Mouse (Mus musculus) CH12.LX (cell line): Measurements from ENCODE around the gene Podn. TPM values are rescaled to one million over a fixed set of nuclear protein-coding genes. Genes with fewer than 3 reads are reported as not detected.

ENCODE experiments used
- DNase-seq: peaks from one replicate; pipeline ENCODE4 v3.0.0-alpha.2; 2013; ENCODE audit errors: extremely low read depth
- H3K27ac ChIP-seq: 2 replicates; pipeline ENCODE4 v1.5.1; 2012; ENCODE audit warnings: low read depth, mild to moderate bottlenecking, control low read depth, moderate library complexity; ENCODE audit not compliant: insufficient read depth
- H3K27me3 ChIP-seq: replicated peaks from 2 replicates; pipeline ENCODE3; 2012; ENCODE audit warnings: inconsistent platforms
- H3K36me3 ChIP-seq, 2 experiments: replicated peaks in 1 of 2; 2 replicates each; pipeline versions ENCODE3 to v1.6.1; 2012; ENCODE audit warnings: inconsistent platforms in 1 of 2, low read length in 1 of 2, mild to moderate bottlenecking in 1 of 2, mixed read lengths in 1 of 2, moderate library complexity in 1 of 2; ENCODE audit not compliant: control insufficient read depth in 1 of 2, insufficient read depth in 1 of 2
- H3K4me1 ChIP-seq, 2 experiments: 2 replicates each; pipeline ENCODE4 v1.6.1; 2012; ENCODE audit warnings: inconsistent platforms in 1 of 2, moderate library complexity in 1 of 2; ENCODE audit not compliant: insufficient read depth in 2 of 2, control insufficient read depth in 1 of 2
- H3K4me2 ChIP-seq: 2 replicates; pipeline ENCODE4 v1.6.1; 2012; ENCODE audit warnings: low read depth, mild to moderate bottlenecking, control low read depth; ENCODE audit not compliant: poor library complexity, insufficient read depth, severe bottlenecking
- H3K4me3 ChIP-seq, 3 experiments: fragments of 150-350 bp in 1 of 3; sonication (generic) in 1 of 3; replicated peaks in 1 of 3; 2 replicates each; pipeline versions ENCODE3 to v1.5.1; 2011 to 2012; ENCODE audit warnings: low read depth in 2 of 3, low read length in 2 of 3, mild to moderate bottlenecking in 2 of 3, moderate library complexity in 2 of 3, control low read depth in 1 of 3, improper control_type of control experiment in 1 of 3, inconsistent platforms in 1 of 3, mixed read lengths in 1 of 3; ENCODE audit not compliant: poor library complexity in 1 of 3
- H3K79me2 ChIP-seq: replicated peaks from 2 replicates; pipeline ENCODE4 v1.6.1; 2012; ENCODE audit warnings: mild to moderate bottlenecking, moderate library complexity; ENCODE audit not compliant: control insufficient read depth, poor library complexity, insufficient read depth, severe bottlenecking; ENCODE audit errors: extremely low read depth
- H3K9ac ChIP-seq: 2 replicates; pipeline ENCODE4 v1.6.1; 2012; ENCODE audit warnings: low read depth, mild to moderate bottlenecking, control low read depth, moderate library complexity; ENCODE audit not compliant: insufficient read depth
- H3K9me3 ChIP-seq: replicated peaks from 2 replicates; pipeline ENCODE3; 2012; ENCODE audit warnings: low read length, inconsistent platforms, mixed read lengths
- BHLHE40 ChIP-seq: IDR thresholded peaks from 2 replicates; pipeline ENCODE4 v1.6.1; 2011; ENCODE audit warnings: mild to moderate bottlenecking, low read depth, low read length, improper control_type of control experiment
- CHD1 ChIP-seq: IDR thresholded peaks from 2 replicates; pipeline ENCODE4 v1.6.1; 2012; ENCODE audit warnings: low read depth, low read length, improper control_type of control experiment, inconsistent platforms
- CHD2 ChIP-seq: IDR thresholded peaks from 2 replicates; pipeline ENCODE4 v1.6.1; 2011; ENCODE audit warnings: low read length, improper control_type of control experiment
- CTCF ChIP-seq, 2 experiments: IDR thresholded peaks in 1 of 2; conservative IDR thresholded peaks in 1 of 2; 2 replicates each; pipeline ENCODE4 v1.5.1; 2011 to 2012; ENCODE audit warnings: low read depth in 2 of 2, low read length in 2 of 2, improper control_type of control experiment in 1 of 2, inconsistent platforms in 1 of 2, mild to moderate bottlenecking in 1 of 2, moderate library complexity in 1 of 2
- EP300 ChIP-seq: IDR thresholded peaks from 2 replicates; pipeline ENCODE4 v1.6.1; 2011; ENCODE audit warnings: low read length, improper control_type of control experiment
- GABPA ChIP-seq: IDR thresholded peaks from 2 replicates; pipeline ENCODE4 v1.6.1; 2012; ENCODE audit warnings: low read depth, low read length, improper control_type of control experiment, inconsistent platforms; ENCODE audit not compliant: insufficient replicate concordance
- HCFC1 ChIP-seq: IDR thresholded peaks from 2 replicates; pipeline ENCODE4 v1.6.1; 2012; ENCODE audit warnings: low read depth, mild to moderate bottlenecking, inconsistent platforms, low read length, improper control_type of control experiment
- JUN ChIP-seq: IDR thresholded peaks from 2 replicates; pipeline ENCODE4 v1.6.1; 2011; ENCODE audit warnings: low read depth, mild to moderate bottlenecking, low read length, improper control_type of control experiment, moderate library complexity; ENCODE audit not compliant: insufficient read depth
- MAX ChIP-seq: IDR thresholded peaks from 2 replicates; pipeline ENCODE4 v1.6.1; 2011; ENCODE audit warnings: low read length, improper control_type of control experiment
- MAZ ChIP-seq: IDR thresholded peaks from 2 replicates; pipeline ENCODE4 v1.6.1; 2012; ENCODE audit warnings: low read depth, mild to moderate bottlenecking, inconsistent platforms, low read length, improper control_type of control experiment, moderate library complexity
- MYC ChIP-seq: IDR thresholded peaks from 2 replicates; pipeline ENCODE4 v1.6.1; 2011; ENCODE audit warnings: low read depth, mild to moderate bottlenecking, improper control_type of control experiment, low read length
- POLR2A ChIP-seq: IDR thresholded peaks from 2 replicates; pipeline ENCODE4 v1.6.1; 2011; ENCODE audit warnings: low read depth, mild to moderate bottlenecking, improper control_type of control experiment, low read length
- SIN3A ChIP-seq: IDR thresholded peaks from 2 replicates; pipeline ENCODE4 v1.6.1; 2012; ENCODE audit warnings: low read length, improper control_type of control experiment, inconsistent platforms
- SMC3 ChIP-seq: IDR thresholded peaks from 2 replicates; pipeline ENCODE4 v1.6.1; 2011; ENCODE audit warnings: low read depth, low read length, improper control_type of control experiment
- UBTF ChIP-seq: IDR thresholded peaks from 2 replicates; pipeline ENCODE4 v1.6.1; 2012; ENCODE audit warnings: low read depth, mild to moderate bottlenecking, inconsistent platforms, low read length, improper control_type of control experiment, moderate library complexity
- USF2 ChIP-seq: conservative IDR thresholded peaks from 2 replicates; pipeline ENCODE4 v1.6.1; 2011; ENCODE audit warnings: low read depth, low read length, improper control_type of control experiment
- dilution Hi-C: fragments of 300-500 bp; cut with MboI; formaldehyde crosslinking; loops from 2 replicates; pipeline ENCODE4 v1.14.3; 2020; ENCODE audit warnings: low sequenced_read_pairs; ENCODE audit not compliant: extremely low pct_unique_long_range_greater_than_20kb, extremely low pct_ligation_motif_present
- in situ Hi-C: fragments of 300-500 bp; cut with MboI; formaldehyde crosslinking; loops from 3 replicates; pipeline ENCODE4 v1.14.3; 2019; ENCODE audit warnings: low sequenced_read_pairs, low pct_ligation_motif_present, low pct_unique_long_range_greater_than_20kb, mixed read lengths
- polyA plus RNA-seq: library from polyadenylated mRNA; unstranded; fragments of >175 nt; gene quantifications from 2 replicates; pipeline ENCODE4 v1.2.1, GENCODE M21; 2012; ENCODE audit warnings: low read depth; ENCODE audit not compliant: insufficient read length
- total RNA-seq, 2 experiments: library from RNA; depleted of rRNA; stranded (reverse); fragments of 300-350 nt in 1 of 2; fragments of >200 nt in 1 of 2; gene quantifications; 2 replicates each; pipeline ENCODE4 v1.2.3; 2012 to 2014

Gene Podn
- total and polyA plus RNA-seq, 3 experiments: 0.04 TPM; not detected in 2

- Histone ChIP-seq H3K27ac (no peak overlapping the region), H3K9ac (no peak overlapping the region), H3K79me2 (no peaks in the 10 kb centered on the region), H3K4me2 (no peak overlapping the region), H3K4me3 (no peak overlapping the region), H3K27me3 (peaks cover 2% of the 10 kb centered on the region), H3K9me3 (no peaks in the 10 kb centered on the region), H3K36me3 (no peaks in the 10 kb centered on the region), H3K4me1 (peaks cover 2 to 24% of the 10 kb centered on the region in 2 experiments; a peak in 3 of 4 replicates)
- DNase-seq: no peak
- TF ChIP-seq BHLHE40 (no peak), CHD1 (no peak), HCFC1 (no peak), POLR2A (no peak), CHD2 (no peak), JUN (no peak), EP300 (no peak), MAZ (no peak), USF2 (no peak), MYC (no peak), UBTF (no peak)
- dilution Hi-C loops (no loop called here), in situ Hi-C loops (no loop called here)
Measured at GRCm38 (mm10) chr4:107969781-107970180, 126.5 kb downstream of the Podn start.

DNA sequence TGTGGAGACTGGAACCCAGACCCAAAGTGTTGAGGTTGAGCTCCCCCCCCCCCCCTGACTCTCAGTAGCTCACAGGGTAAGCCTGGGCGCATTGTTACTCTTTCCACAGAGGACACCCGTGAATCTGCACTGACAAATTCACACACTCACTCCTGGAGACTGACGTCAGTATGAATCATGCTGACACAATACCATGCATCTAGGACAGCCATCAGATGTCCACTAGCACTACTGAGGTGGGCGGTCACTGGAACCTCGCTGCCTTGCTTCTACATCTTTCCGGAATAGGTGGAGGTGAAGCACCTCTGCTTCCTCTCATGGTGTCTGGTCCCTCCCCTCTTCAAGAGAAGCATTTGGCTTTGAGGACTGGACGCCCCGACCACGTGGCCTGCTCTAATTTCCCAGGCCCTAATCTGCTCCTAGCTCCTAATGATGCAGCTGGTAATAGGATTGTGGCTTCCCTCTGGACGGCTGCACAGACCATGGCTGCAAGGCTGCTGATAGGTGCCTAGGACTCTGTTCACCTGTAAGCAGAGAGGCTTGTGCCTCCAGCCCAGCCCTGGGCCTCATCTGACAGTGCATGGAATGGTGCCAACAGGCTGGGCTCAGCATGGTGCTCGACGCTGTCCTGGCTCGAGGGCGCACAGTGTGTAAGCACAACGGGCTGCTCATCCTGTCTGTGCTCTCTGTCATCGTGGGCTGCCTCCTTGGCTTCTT lies 128.1 kb downstream of the Podn start, which contains the start of gene Slc1a7:
Slc1a7 (plus strand) TSS at position 367 of the 717 bp plus-strand sequence.
- dilution Hi-C loops (no loop called here), in situ Hi-C loops (no loop called here)
- Histone ChIP-seq H3K4me1 (peaks cover 2 to 24% of the 10 kb centered on the region in 2 experiments; a peak in 3 of 4 replicates), H3K79me2 (no peaks in the 10 kb centered on the region), H3K27ac (no peak within 1 kb of the TSS), H3K9me3 (no peaks in the 10 kb centered on the region), H3K4me3 (no peak within 1 kb of the TSS), H3K27me3 (no peaks in the 10 kb centered on the region), H3K36me3 (no peaks in the 10 kb centered on the region), H3K4me2 (no peak within 1 kb of the TSS), H3K9ac (no peak within 1 kb of the TSS)
- TF ChIP-seq SMC3: no peak
- no peak for TF ChIP-seq BHLHE40
- no peak for TF ChIP-seq CHD1
- TF ChIP-seq SIN3A: no peak
- TF ChIP-seq CTCF (conservative IDR thresholded peaks at IDR 0.05 in 1 of 2, IDR thresholded peaks at IDR 0.05 in 1 of 2; ENCODE audit: low read depth in 2 of 2, low read length in 2 of 2): no peak
- TF ChIP-seq EP300: no peak
- TF ChIP-seq POLR2A: no peak
- no peak for TF ChIP-seq MAX
- no peak for TF ChIP-seq GABPA
- TF ChIP-seq CHD2: no peak
- no peak for DNase-seq
